Mouse (Mus musculus): ENCODE measurements around the gene Ctnnb1. TPM values are rescaled to one million over a fixed set of nuclear protein-coding genes. Genes with fewer than 3 reads are reported as not detected.

Gene Ctnnb1
- polyA plus RNA-seq, 1 experiment = 230 TPM

DNA sequence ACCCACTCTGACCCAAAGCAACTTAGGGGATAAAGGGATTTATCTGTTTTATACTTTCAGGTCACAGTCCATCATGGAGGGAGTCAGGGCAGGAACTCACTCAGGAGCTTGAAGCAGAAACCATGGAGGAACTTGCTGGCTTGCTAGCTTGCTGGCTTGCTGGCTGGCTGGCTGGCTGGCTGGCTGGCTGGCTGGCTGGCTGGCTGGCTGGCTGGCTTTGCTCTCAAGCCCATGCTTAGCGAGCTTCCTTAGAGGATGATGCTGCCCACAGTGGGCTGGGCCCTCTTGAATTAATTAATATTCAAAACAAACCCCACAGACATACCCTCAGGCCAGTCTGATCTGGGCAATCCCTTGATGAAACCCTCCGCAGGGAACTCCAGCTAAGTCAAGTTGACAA lies 62.8 kb downstream of the Ctnnb1 start:
- Histone ChIP-seq H3K36me3 (ENCODE audit: control insufficient read depth, insufficient read depth, low read length) (no peaks in the 10 kb centered on the region), H3K4me3 (ENCODE audit: low read depth, low read length) (no peak overlapping the region), H3K27ac (ENCODE audit: insufficient read depth, low read depth, low read length) (no peak overlapping the region), H3K27me3 (ENCODE audit: control insufficient read depth, insufficient read depth, low read length) (no peaks in the 10 kb centered on the region), H3K4me1 (ENCODE audit: control insufficient read depth, insufficient read depth, insufficient read length, low read length) (no peaks in the 10 kb centered on the region)
- no peak for TF ChIP-seq CTCF (IDR thresholded peaks at IDR 0.05; ENCODE audit: extremely low read depth, insufficient read length, insufficient replicate concordance, low read depth, low read length)
- no peak for TF ChIP-seq POLR2A (IDR thresholded peaks at IDR 0.05; ENCODE audit: low read depth, low read length)
- WGBS = 84% methylated on average over 2 of the region's 2 CpGs

- Histone ChIP-seq H3K4me3 (ENCODE audit: low read depth, low read length) (no peak overlapping the region), H3K27ac (ENCODE audit: insufficient read depth, low read depth, low read length) (no peak overlapping the region), H3K4me1 (ENCODE audit: control insufficient read depth, insufficient read depth, insufficient read length, low read length) (no peaks in the 10 kb centered on the region), H3K36me3 (ENCODE audit: control insufficient read depth, insufficient read depth, low read length) (no peaks in the 10 kb centered on the region), H3K27me3 (ENCODE audit: control insufficient read depth, insufficient read depth, low read length) (no peaks in the 10 kb centered on the region)
- TF ChIP-seq CTCF (IDR thresholded peaks at IDR 0.05; ENCODE audit: extremely low read depth, insufficient read length, insufficient replicate concordance, low read depth, low read length) = no peak
- WGBS = 85% methylated on average over 10 of the region's 10 CpGs
Observed at GRCm38 (mm10) chr9:120993004-120993403, 64.0 kb downstream of the Ctnnb1 start.

DNA sequence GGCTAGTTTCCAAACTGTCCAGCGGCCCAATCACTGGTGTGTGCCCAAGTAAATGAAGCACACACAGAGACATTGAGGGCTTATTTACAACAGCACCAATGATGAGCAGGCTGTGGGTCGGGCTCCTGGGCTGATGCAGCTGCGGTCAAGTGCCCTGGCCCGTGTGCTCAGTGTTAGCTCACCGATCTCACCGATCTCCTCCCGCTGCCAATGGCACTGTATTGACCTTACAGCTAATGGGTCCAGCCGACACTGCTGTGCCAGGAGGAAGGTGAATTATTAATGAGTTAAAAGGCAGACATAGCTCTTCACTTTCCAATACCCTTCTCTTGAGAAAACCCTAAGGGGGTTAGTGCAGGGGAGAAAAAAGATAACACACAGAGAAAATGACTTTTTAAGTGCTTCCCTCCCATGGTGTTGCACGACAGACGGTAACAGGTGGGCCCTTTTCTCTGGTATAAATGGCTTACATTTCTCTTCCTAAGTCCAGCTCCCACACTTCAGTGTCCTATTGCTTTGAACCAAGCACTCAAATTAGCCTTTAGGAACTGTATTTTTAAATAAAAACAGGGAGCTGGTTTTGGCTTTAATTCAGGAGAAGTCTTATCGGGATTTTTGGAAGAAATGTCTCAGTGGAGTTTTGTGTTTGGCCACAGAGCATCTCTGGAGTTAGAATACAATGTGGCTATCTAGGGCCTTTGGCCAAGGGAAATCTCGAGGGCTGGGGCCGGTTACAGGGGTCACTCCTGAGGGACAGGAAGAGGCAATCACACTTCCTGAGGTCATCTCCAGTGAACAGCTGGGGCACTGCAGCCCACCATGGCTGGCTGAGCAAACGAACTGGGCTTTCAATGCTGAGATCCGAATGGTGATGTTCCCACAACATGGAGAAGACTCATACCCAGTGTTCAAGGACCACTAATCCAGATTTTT lies 65.5 kb downstream of the Ctnnb1 start:
- WGBS = 75% methylated on average over 15 of the region's 15 CpGs
- Histone ChIP-seq H3K36me3 (ENCODE audit: control insufficient read depth, insufficient read depth, low read length) (no peaks in the 10 kb centered on the region), H3K4me1 (ENCODE audit: control insufficient read depth, insufficient read depth, insufficient read length, low read length) (no peaks in the 10 kb centered on the region), H3K27ac (ENCODE audit: insufficient read depth, low read depth, low read length) (no peak overlapping the region), H3K27me3 (ENCODE audit: control insufficient read depth, insufficient read depth, low read length) (no peaks in the 10 kb centered on the region), H3K4me3 (ENCODE audit: low read depth, low read length) (no peak overlapping the region)
- TF ChIP-seq POLR2A (IDR thresholded peaks at IDR 0.05; ENCODE audit: low read depth, low read length) = no peak
- TF ChIP-seq CTCF (IDR thresholded peaks at IDR 0.05; ENCODE audit: extremely low read depth, insufficient read length, insufficient replicate concordance, low read depth, low read length) = no peak

DNA sequence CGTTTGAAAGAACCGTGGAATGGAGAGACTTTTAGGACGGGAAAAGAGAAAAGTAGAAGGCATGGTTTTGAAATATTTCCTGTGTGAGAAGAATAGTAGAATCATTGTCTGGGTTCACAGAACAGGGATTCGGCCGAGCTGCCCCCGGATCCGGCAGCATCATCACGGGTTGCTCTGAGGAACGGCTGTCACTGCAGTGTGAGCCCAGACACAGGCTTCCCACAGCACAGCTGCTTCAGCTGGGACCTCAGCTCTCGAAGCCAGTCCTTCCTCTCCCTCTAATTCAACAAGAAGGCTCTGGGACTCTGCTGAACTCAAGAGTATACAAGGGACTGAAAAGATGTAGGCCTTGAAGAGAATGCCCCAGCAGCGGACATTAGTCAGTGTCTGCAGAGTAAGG lies 69.7 kb downstream of the Ctnnb1 start:
- Histone ChIP-seq H3K4me3 (ENCODE audit: low read depth, low read length) (no peak overlapping the region), H3K4me1 (ENCODE audit: control insufficient read depth, insufficient read depth, insufficient read length, low read length) (no peaks in the 10 kb centered on the region; the same call in 1 of the 2 replicates), H3K27me3 (ENCODE audit: control insufficient read depth, insufficient read depth, low read length) (no peaks in the 10 kb centered on the region), H3K36me3 (ENCODE audit: control insufficient read depth, insufficient read depth, low read length) (no peaks in the 10 kb centered on the region), H3K27ac (ENCODE audit: insufficient read depth, low read depth, low read length) (no peak overlapping the region)
- TF ChIP-seq POLR2A (IDR thresholded peaks at IDR 0.05; ENCODE audit: low read depth, low read length) (no peak), CTCF (IDR thresholded peaks at IDR 0.05; ENCODE audit: extremely low read depth, insufficient read length, insufficient replicate concordance, low read depth, low read length) (no peak)
- 77% methylated on average over 11 of the region's 11 CpGs for WGBS

- WGBS = 69% methylated on average over 7 of the region's 7 CpGs
- H3K27ac ChIP-seq (ENCODE audit: insufficient read depth, low read depth, low read length) = no peak overlapping the region
- H3K36me3 ChIP-seq (ENCODE audit: control insufficient read depth, insufficient read depth, low read length) = no peaks in the 10 kb centered on the region
- H3K4me1 ChIP-seq (ENCODE audit: control insufficient read depth, insufficient read depth, insufficient read length, low read length) = no peaks in the 10 kb centered on the region; the same call in 1 of the 2 replicates
- no peak for TF ChIP-seq POLR2A (IDR thresholded peaks at IDR 0.05; ENCODE audit: low read depth, low read length)
- TF ChIP-seq CTCF (IDR thresholded peaks at IDR 0.05; ENCODE audit: extremely low read depth, insufficient read length, insufficient replicate concordance, low read depth, low read length) = no peak
- no peak overlapping the region for H3K4me3 ChIP-seq (ENCODE audit: low read depth, low read length)
- no peaks in the 10 kb centered on the region for H3K27me3 ChIP-seq (ENCODE audit: control insufficient read depth, insufficient read depth, low read length)
Observed at GRCm38 (mm10) chr9:121000641-121001320, 71.8 kb downstream of the Ctnnb1 start.

GRCm38 (mm10) chr9:121001681-121002540 lies 72.9 kb downstream of the Ctnnb1 start:
- WGBS = 69% methylated on average over 15 of the region's 15 CpGs
- H3K27ac ChIP-seq (ENCODE audit: insufficient read depth, low read depth, low read length) = no peak overlapping the region

More at GRCm38 (mm10) chr9:121001681-121002540, 72.9 kb downstream of the Ctnnb1 start:
- Histone ChIP-seq H3K4me1 (ENCODE audit: control insufficient read depth, insufficient read depth, insufficient read length, low read length) (no peaks in the 10 kb centered on the region; the same call in 1 of the 2 replicates), H3K27me3 (ENCODE audit: control insufficient read depth, insufficient read depth, low read length) (no peaks in the 10 kb centered on the region), H3K4me3 (ENCODE audit: low read depth, low read length) (no peak overlapping the region), H3K36me3 (ENCODE audit: control insufficient read depth, insufficient read depth, low read length) (no peaks in the 10 kb centered on the region)
- TF ChIP-seq POLR2A (IDR thresholded peaks at IDR 0.05; ENCODE audit: low read depth, low read length) = no peak
- TF ChIP-seq CTCF (IDR thresholded peaks at IDR 0.05; ENCODE audit: extremely low read depth, insufficient read length, insufficient replicate concordance, low read depth, low read length) = no peak
